Mouse (Mus musculus) neural tube, embryonic 13.5 days (tissue): ENCODE results near the gene Plekhg5. TPM values are rescaled to one million over a fixed set of nuclear protein-coding genes. Genes with fewer than 3 reads are reported as not detected.
A peak's percentile ranks its signal among the peaks of the same experiment; 100 is the strongest.

Experiments used
- ATAC-seq: fragments of 200-750 bp; cut with Nextera tagmentation; 2 replicates; pipeline ENCODE4 v1.8.0; 2017; ENCODE audit warnings: low read depth, mild to moderate bottlenecking, moderate TSS enrichment, moderate library complexity
- H3K27ac ChIP-seq: fragments of 300-500 bp; sonication (generic); replicated peaks from 2 replicates; pipeline ENCODE4 v1.5.1; 2015; ENCODE audit warnings: moderate library complexity, mild to moderate bottlenecking, inconsistent platforms
- H3K27me3 ChIP-seq: fragments of 300-500 bp; sonication (generic); 2 replicates; pipeline ENCODE4 v1.6.1; 2015; ENCODE audit warnings: mild to moderate bottlenecking, inconsistent platforms
- H3K36me3 ChIP-seq: fragments of 300-500 bp; sonication (generic); 2 replicates; pipeline ENCODE4 v1.6.1; 2015; ENCODE audit warnings: mild to moderate bottlenecking, inconsistent platforms
- H3K4me1 ChIP-seq: fragments of 300-500 bp; sonication (generic); replicated peaks from 2 replicates; pipeline ENCODE4 v1.6.1; 2015; ENCODE audit warnings: inconsistent platforms
- H3K4me2 ChIP-seq: fragments of 300-500 bp; sonication (generic); 2 replicates; pipeline ENCODE4 v1.6.1; 2015; ENCODE audit warnings: inconsistent platforms, mild to moderate bottlenecking, moderate library complexity
- H3K4me3 ChIP-seq: fragments of 300-500 bp; sonication (generic); 2 replicates; pipeline ENCODE4 v1.5.1; 2015; ENCODE audit warnings: mild to moderate bottlenecking, inconsistent platforms
- H3K9ac ChIP-seq: fragments of 300-500 bp; sonication (generic); 2 replicates; pipeline ENCODE4 v1.6.1; 2015; ENCODE audit warnings: moderate library complexity, mild to moderate bottlenecking, inconsistent platforms
- H3K9me3 ChIP-seq: fragments of 300-500 bp; sonication (generic); 2 replicates; pipeline ENCODE4 v1.6.1; 2016; ENCODE audit warnings: inconsistent platforms
- whole genome bisulfite sequencing: fragments of 180-500 bp; shearing (Covaris S2); methylation state at CpG from one replicate; pipeline ENCODE4 v1.1.7; 2015; 5-methylcytosine and 5-hydroxymethylcytosine counted together
- polyA plus RNA-seq: library from polyadenylated mRNA; unstranded; fragments of >200 nt; fragmentation: Nextera tagmentation; extraction: Ambion mirVana; gene quantifications from 2 replicates; pipeline ENCODE4 v1.2.1, GENCODE M21; 2015

Plekhg5 gene
- polyA plus RNA-seq, 1 experiment from 2014 or later, result 9.9 TPM

- 3% methylated on average over 50 of the region's 50 CpGs for WGBS
- Histone ChIP-seq H3K4me2 (peak overlapping the region; percentile 55), H3K4me1 (peaks cover 25% of the 10 kb centered on the region), H3K9ac (no peak overlapping the region), H3K27me3 (peaks cover 91% of the 10 kb centered on the region), H3K9me3 (no peaks in the 10 kb centered on the region), H3K4me3 (peak overlapping the region; percentile 10; the same call in 1 of the 2 replicates), H3K27ac (no peak overlapping the region), H3K36me3 (no peaks in the 10 kb centered on the region)
- ATAC-seq, result no peak
Measured at GRCm38 (mm10) chr4:152131809-152132771, 59.8 kb downstream of the Plekhg5 start.

DNA sequence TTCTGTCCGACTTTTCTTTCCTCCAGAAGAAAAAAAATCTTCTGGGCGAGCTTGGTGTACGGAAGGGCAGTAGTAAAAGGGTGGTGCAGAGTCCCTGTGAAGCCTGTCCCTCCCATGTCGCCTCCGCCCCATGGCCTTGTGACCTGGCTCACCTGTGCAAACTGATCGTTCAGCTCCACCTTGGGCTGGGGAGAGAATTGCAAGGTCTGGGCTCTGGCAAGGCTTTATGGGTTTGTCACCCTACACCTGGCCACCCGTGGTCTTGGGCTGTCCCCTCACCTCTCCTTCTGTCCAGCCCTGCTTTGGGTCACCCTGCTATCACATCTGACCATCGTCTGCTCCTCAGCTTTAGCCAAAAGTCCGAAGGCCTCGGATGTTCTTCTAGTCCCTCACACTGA is 60.5 kb downstream of the Plekhg5 start:
- Histone ChIP-seq H3K4me1 (peaks cover 25% of the 10 kb centered on the region), H3K9me3 (no peaks in the 10 kb centered on the region), H3K27ac (no peak overlapping the region), H3K27me3 (peaks cover 88% of the 10 kb centered on the region), H3K9ac (no peak overlapping the region), H3K36me3 (no peaks in the 10 kb centered on the region), H3K4me3 (no peak overlapping the region), H3K4me2 (no peak overlapping the region)
- ATAC-seq, result no peak
- 20% methylated on average over 10 of the region's 10 CpGs for WGBS

- 35% methylated on average over 5 of the region's 5 CpGs for WGBS
- H3K4me3 ChIP-seq, result no peak overlapping the region
- H3K4me2 ChIP-seq, result no peak overlapping the region
- no peaks in the 10 kb centered on the region for H3K9me3 ChIP-seq
- H3K36me3 ChIP-seq, result no peaks in the 10 kb centered on the region
- no peak overlapping the region for H3K27ac ChIP-seq
- no peak overlapping the region for H3K9ac ChIP-seq
- peaks cover 86% of the 10 kb centered on the region for H3K27me3 ChIP-seq
- H3K4me1 ChIP-seq, result peaks cover 27% of the 10 kb centered on the region
- no peak for ATAC-seq
Measured at GRCm38 (mm10) chr4:152133213-152133612, 60.9 kb downstream of the Plekhg5 start.

GRCm38 (mm10) chr4:152134507-152134906 is 62.2 kb downstream of the Plekhg5 start:
- Histone ChIP-seq H3K36me3 (no peaks in the 10 kb centered on the region), H3K4me1 (peaks cover 36% of the 10 kb centered on the region)

DNA sequence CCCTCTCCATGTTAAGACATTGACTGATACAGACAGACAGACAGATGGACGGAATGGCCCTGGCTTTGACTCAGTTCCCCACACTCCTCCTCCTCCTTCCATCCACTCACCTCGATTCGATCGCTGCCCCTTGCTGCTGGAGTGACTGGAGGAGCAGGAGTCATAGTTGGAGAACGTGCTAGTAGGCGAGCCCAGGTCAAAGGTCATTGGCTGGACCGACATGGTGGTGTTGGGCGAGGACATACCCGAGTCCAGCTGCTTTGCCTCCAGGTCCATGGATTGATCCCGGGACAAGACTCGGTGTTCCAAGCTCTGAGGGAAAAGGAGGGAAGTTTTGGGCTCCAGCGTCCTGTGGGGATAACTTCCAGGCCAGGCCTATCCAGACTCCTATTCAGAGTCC is 63.1 kb downstream of the Plekhg5 start:
- Histone ChIP-seq H3K4me3 (no peak overlapping the region), H3K27me3 (peaks cover 84% of the 10 kb centered on the region), H3K9ac (no peak overlapping the region), H3K9me3 (no peaks in the 10 kb centered on the region), H3K4me2 (no peak overlapping the region), H3K4me1 (peaks cover 35% of the 10 kb centered on the region), H3K27ac (no peak overlapping the region), H3K36me3 (no peaks in the 10 kb centered on the region)
- 80% methylated on average over 12 of the region's 12 CpGs for WGBS
- no peak for ATAC-seq

More at GRCm38 (mm10) chr4:152134507-152134906, 62.2 kb downstream of the Plekhg5 start:
- Histone ChIP-seq H3K4me3 (no peak overlapping the region), H3K9me3 (no peaks in the 10 kb centered on the region), H3K27me3 (peaks cover 85% of the 10 kb centered on the region), H3K4me2 (no peak overlapping the region), H3K9ac (no peak overlapping the region), H3K27ac (no peak overlapping the region)
- ATAC-seq, result no peak

GRCm38 (mm10) chr4:152136112-152136875 is 64.0 kb downstream of the Plekhg5 start:
- Histone ChIP-seq H3K36me3 (no peaks in the 10 kb centered on the region), H3K4me2 (no peak overlapping the region), H3K9ac (no peak overlapping the region), H3K27ac (no peak overlapping the region), H3K4me1 (peaks cover 26% of the 10 kb centered on the region), H3K9me3 (no peaks in the 10 kb centered on the region), H3K4me3 (no peak overlapping the region), H3K27me3 (peaks cover 83% of the 10 kb centered on the region)
- ATAC-seq, result no peak
- WGBS, result 28% methylated on average over 6 of the region's 6 CpGs

DNA sequence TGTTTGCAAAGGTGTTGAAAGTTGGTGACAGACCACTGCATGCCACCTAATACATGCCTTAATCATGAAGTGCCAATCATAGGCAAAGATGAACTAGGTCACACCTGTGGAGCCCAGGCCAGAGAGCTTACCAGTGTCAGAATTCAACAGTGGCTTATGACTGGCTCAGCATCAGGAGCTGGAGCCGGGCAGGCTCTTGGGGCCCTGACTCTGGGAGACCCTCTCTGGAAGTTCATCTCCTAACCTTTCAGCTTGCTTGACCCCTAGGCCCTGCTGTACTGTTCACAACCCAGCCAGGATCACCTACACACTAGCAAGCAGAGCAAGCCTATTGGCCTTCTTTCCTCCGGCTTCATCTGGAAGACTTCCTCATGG is 64.6 kb downstream of the Plekhg5 start:
- Histone ChIP-seq H3K9ac (no peak overlapping the region), H3K4me1 (peaks cover 20% of the 10 kb centered on the region), H3K9me3 (no peaks in the 10 kb centered on the region), H3K27ac (no peak overlapping the region), H3K4me3 (no peak overlapping the region), H3K4me2 (no peak overlapping the region), H3K36me3 (no peaks in the 10 kb centered on the region), H3K27me3 (peaks cover 81% of the 10 kb centered on the region)
- WGBS, result 97% methylated on average over 2 of the region's 2 CpGs
- no peak for ATAC-seq

GRCm38 (mm10) chr4:152138497-152139260 is 66.4 kb downstream of the Plekhg5 start:
- 2% methylated on average over 51 of the region's 51 CpGs for WGBS
- Histone ChIP-seq H3K27ac (no peak overlapping the region), H3K4me2 (peak overlapping the region; percentile 61), H3K4me3 (peak overlapping the region; percentile 37), H3K9ac (no peak overlapping the region), H3K9me3 (no peaks in the 10 kb centered on the region), H3K4me1 (peaks cover 11% of the 10 kb centered on the region), H3K36me3 (no peaks in the 10 kb centered on the region), H3K27me3 (peaks cover 71% of the 10 kb centered on the region)
- ATAC-seq, result peak; percentile 64

GRCm38 (mm10) chr4:152140441-152140840 is 68.1 kb downstream of the Plekhg5 start:
- H3K4me1 ChIP-seq, result peaks cover 11% of the 10 kb centered on the region
- 34% methylated on average over 6 of the region's 6 CpGs for WGBS
- no peak overlapping the region for H3K4me3 ChIP-seq
- no peak for ATAC-seq
- no peak overlapping the region for H3K27ac ChIP-seq
- peaks cover 59% of the 10 kb centered on the region for H3K27me3 ChIP-seq
- H3K4me2 ChIP-seq, result no peak overlapping the region
- H3K9me3 ChIP-seq, result no peaks in the 10 kb centered on the region
- no peak overlapping the region for H3K9ac ChIP-seq
- no peaks in the 10 kb centered on the region for H3K36me3 ChIP-seq

GRCm38 (mm10) chr4:152141521-152142135 is 69.3 kb downstream of the Plekhg5 start:
- Histone ChIP-seq H3K9me3 (no peaks in the 10 kb centered on the region), H3K4me3 (no peak overlapping the region)
- ATAC-seq, result no peak

DNA sequence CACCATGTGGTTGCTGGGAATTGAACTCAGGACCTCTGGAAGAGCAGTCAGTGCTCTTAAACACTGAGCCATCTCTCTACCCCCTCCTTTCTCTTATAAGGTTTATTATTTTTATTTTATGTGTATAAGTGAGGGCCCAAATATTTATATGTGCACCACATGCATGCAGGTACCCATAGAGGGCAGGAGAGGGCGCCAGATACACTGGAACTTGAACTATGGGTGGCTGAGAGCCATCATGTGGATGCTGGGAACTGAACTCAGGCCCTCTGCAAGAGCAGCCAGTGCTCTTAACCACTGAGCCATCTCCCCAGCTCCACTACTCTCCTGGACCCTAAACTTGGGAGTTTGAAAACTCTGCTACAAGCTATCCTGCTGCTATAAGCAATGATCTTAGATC is 71.3 kb downstream of the Plekhg5 start:
- Histone ChIP-seq H3K27me3 (peaks cover 53% of the 10 kb centered on the region), H3K4me2 (no peak overlapping the region), H3K27ac (no peak overlapping the region), H3K36me3 (no peaks in the 10 kb centered on the region), H3K4me1 (peaks cover 5% of the 10 kb centered on the region), H3K9ac (no peak overlapping the region), H3K9me3 (no peaks in the 10 kb centered on the region), H3K4me3 (no peak overlapping the region)
- 34% methylated on average over 1 of the region's 1 CpGs for WGBS
- no peak for ATAC-seq

More at GRCm38 (mm10) chr4:152141521-152142135, 69.3 kb downstream of the Plekhg5 start:
- H3K36me3 ChIP-seq, result no peaks in the 10 kb centered on the region
- no peak overlapping the region for H3K4me2 ChIP-seq
- H3K27me3 ChIP-seq, result peaks cover 58% of the 10 kb centered on the region
- no peak overlapping the region for H3K9ac ChIP-seq
- peaks cover 11% of the 10 kb centered on the region for H3K4me1 ChIP-seq
- no peak overlapping the region for H3K27ac ChIP-seq
- 73% methylated on average over 8 of the region's 8 CpGs for WGBS
